Mouse (Mus musculus): Measurements from ENCODE around the gene Galk1.

Galk1 gene

GRCm38 (mm10) chr11:115982472-115982871 is 30.0 kb downstream of the Galk1 start:
- DNase-seq (ENCODE audit: low read depth, low spot score): no peak

GRCm38 (mm10) chr11:115975544-115975943 is 37.0 kb downstream of the Galk1 start:
- DNase-seq (ENCODE audit: low read depth, low spot score): no peak

GRCm38 (mm10) chr11:115975083-115975420 is 37.5 kb downstream of the Galk1 start:
- DNase-seq (ENCODE audit: low read depth, low spot score): no peak

- DNase-seq (ENCODE audit: low read depth, low spot score): no peak
These were observed 38.0 kb downstream of the Galk1 start, which contains the start of gene Itgb4 for GRCm38 (mm10) chr11:115974309-115975082. Gene Itgb4 (plus strand): TSS chr11:115974709.

GRCm38 (mm10) chr11:115971016-115971415 is 41.5 kb downstream of the Galk1 start:
- no peak for DNase-seq (ENCODE audit: low read depth, low spot score)

- DNase-seq (ENCODE audit: low read depth, low spot score): no peak
These were observed 42.4 kb downstream of the Galk1 start for GRCm38 (mm10) chr11:115970006-115970673.

- no peak for DNase-seq (ENCODE audit: low read depth, low spot score)
These were observed 43.7 kb downstream of the Galk1 start for GRCm38 (mm10) chr11:115968731-115969405.

- DNase-seq (ENCODE audit: low read depth, low spot score): no peak
These were observed 47.4 kb downstream of the Galk1 start for GRCm38 (mm10) chr11:115964977-115965604.

- no peak for DNase-seq (ENCODE audit: low read depth, low spot score)
These were observed 49.7 kb downstream of the Galk1 start for GRCm38 (mm10) chr11:115962651-115963412.

- no peak for DNase-seq (ENCODE audit: low read depth, low spot score)
These were observed 53.5 kb downstream of the Galk1 start for GRCm38 (mm10) chr11:115959018-115959417.
